Mouse (Mus musculus) embryonic facial prominence, embryonic 14.5 days (tissue): Measurements from ENCODE around the gene Syngr1. TPM values are rescaled to one million over a fixed set of nuclear protein-coding genes. Genes with fewer than 3 reads are reported as not detected.

Source experiments
- ATAC-seq: fragments of 200-750 bp; cut with Nextera tagmentation; 2 replicates; pipeline ENCODE4 v1.8.0; 2017; ENCODE audit warnings: low read depth, moderate number of reproducible peaks, moderate TSS enrichment
- DNase-seq: peaks from one replicate; pipeline ENCODE4 v3.0.0-alpha.2; 2015; ENCODE audit warnings: low spot score
- H3K27ac ChIP-seq: fragments of 300-500 bp; sonication (generic); replicated peaks from 2 replicates; pipeline ENCODE4 v1.5.1; 2014; ENCODE audit warnings: low read depth, mild to moderate bottlenecking, low read length, moderate library complexity
- H3K27me3 ChIP-seq: fragments of 300-500 bp; sonication (generic); replicated peaks from 2 replicates; pipeline ENCODE4 v1.6.1; 2014; ENCODE audit warnings: low read length; ENCODE audit not compliant: control insufficient read depth, insufficient read depth
- H3K36me3 ChIP-seq: fragments of 300-500 bp; sonication (generic); 2 replicates; pipeline ENCODE4 v1.6.1; 2014; ENCODE audit warnings: low read length, mixed read lengths; ENCODE audit not compliant: control insufficient read depth, insufficient read depth
- H3K4me1 ChIP-seq: fragments of 300-500 bp; sonication (generic); 2 replicates; pipeline ENCODE4 v1.6.1; 2014; ENCODE audit warnings: antibody characterized with exemption, low read length; ENCODE audit not compliant: control insufficient read depth, insufficient read depth
- H3K4me2 ChIP-seq: fragments of 300-500 bp; sonication (generic); 2 replicates; pipeline ENCODE4 v1.6.1; 2014; ENCODE audit warnings: low read depth, mild to moderate bottlenecking, low read length, moderate library complexity, mixed read lengths
- H3K4me3 ChIP-seq: fragments of 300-500 bp; sonication (generic); 2 replicates; pipeline ENCODE4 v1.5.1; 2014; ENCODE audit warnings: low read depth, mild to moderate bottlenecking, low read length
- H3K9ac ChIP-seq: fragments of 300-500 bp; sonication (generic); 2 replicates; pipeline ENCODE4 v1.6.1; 2014; ENCODE audit warnings: low read depth, mild to moderate bottlenecking, low read length, moderate library complexity, mixed read lengths
- H3K9me3 ChIP-seq: fragments of 300-500 bp; sonication (generic); 2 replicates; pipeline ENCODE4 v1.6.1; 2016; ENCODE audit warnings: low read length; ENCODE audit not compliant: control insufficient read depth
- WGBS: fragments of 180-500 bp; shearing (Covaris S2); extraction: QIAGEN DNeasy Blood & Tissue Kit; methylation state at CpG from one replicate; pipeline ENCODE4 v1.1.7; 2014; 5-methylcytosine and 5-hydroxymethylcytosine counted together
- polyA plus RNA-seq: library from polyadenylated mRNA; unstranded; fragments of >200 nt; fragmentation: Nextera tagmentation; extraction: Ambion mirVana; gene quantifications from 2 replicates; pipeline ENCODE4 v1.2.1, GENCODE M21; 2014

Syngr1 gene
- polyA plus RNA-seq, 1 experiment from 2014 or later, result 10.3 TPM

GRCm38 (mm10) chr15:80155707-80156106 is 64.6 kb downstream of the Syngr1 start:
- Histone ChIP-seq H3K4me3 (no peak overlapping the region), H3K4me1 (peaks cover 11% of the 10 kb centered on the region), H3K4me2 (no peak overlapping the region), H3K27me3 (no peaks in the 10 kb centered on the region), H3K9ac (no peak overlapping the region), H3K36me3 (peaks cover 95% of the 10 kb centered on the region), H3K27ac (no peak overlapping the region), H3K9me3 (no peaks in the 10 kb centered on the region)
- 97% methylated on average over 8 of the region's 8 CpGs for WGBS
- ATAC-seq, result no peak
- no peak for DNase-seq

- DNase-seq, result no peak
- 87% methylated on average over 22 of the region's 22 CpGs for whole genome bisulfite sequencing
- H3K27ac ChIP-seq, result no peak overlapping the region
Observed at GRCm38 (mm10) chr15:80157197-80157943, 66.2 kb downstream of the Syngr1 start.

GRCm38 (mm10) chr15:80158001-80158706 is 67.0 kb downstream of the Syngr1 start:
- H3K27me3 ChIP-seq, result no peaks in the 10 kb centered on the region
- no peak overlapping the region for H3K4me2 ChIP-seq
- WGBS, result 49% methylated on average over 5 of the region's 5 CpGs
- ATAC-seq (no peak), DNase-seq (no peak)
- H3K27ac ChIP-seq, result peak overlapping the region; percentile 84
- no peak overlapping the region for H3K4me3 ChIP-seq
- H3K9ac ChIP-seq, result no peak overlapping the region
- H3K4me1 ChIP-seq, result peaks cover 11% of the 10 kb centered on the region
- H3K9me3 ChIP-seq, result no peaks in the 10 kb centered on the region
- H3K36me3 ChIP-seq, result peaks cover 91% of the 10 kb centered on the region

More at GRCm38 (mm10) chr15:80157197-80157943, 66.2 kb downstream of the Syngr1 start:
- Histone ChIP-seq H3K4me1 (peaks cover 11% of the 10 kb centered on the region), H3K36me3 (peaks cover 97% of the 10 kb centered on the region), H3K4me3 (no peak overlapping the region), H3K9ac (no peak overlapping the region), H3K27me3 (no peaks in the 10 kb centered on the region), H3K4me2 (no peak overlapping the region), H3K9me3 (no peaks in the 10 kb centered on the region)
- ATAC-seq, result no peak

- Histone ChIP-seq H3K9me3 (no peaks in the 10 kb centered on the region), H3K9ac (no peak overlapping the region), H3K4me1 (peaks cover 11% of the 10 kb centered on the region), H3K27ac (peak overlapping the region; percentile 84), H3K4me2 (no peak overlapping the region), H3K36me3 (peaks cover 86% of the 10 kb centered on the region), H3K4me3 (no peak overlapping the region), H3K27me3 (no peaks in the 10 kb centered on the region)
- DNase-seq (no peak), ATAC-seq (peak; percentile 28; the same call in 1 of the 2 replicates)
- 39% methylated on average over 4 of the region's 4 CpGs for WGBS
Observed at GRCm38 (mm10) chr15:80158707-80159090, 67.6 kb downstream of the Syngr1 start.

- H3K27ac ChIP-seq, result peak overlapping the region; percentile 84
- DNase-seq (peak; percentile 92), ATAC-seq (peak; percentile 89)
- peak overlapping the region; percentile 23; the same call in 1 of the 2 replicates for H3K9ac ChIP-seq
- H3K27me3 ChIP-seq, result no peaks in the 10 kb centered on the region
- H3K4me2 ChIP-seq, result 0 out of 2 replicates have a peak overlapping the region, but pooled peaks have one; percentile 2
- peaks cover 79% of the 10 kb centered on the region for H3K36me3 ChIP-seq
- no peak overlapping the region for H3K4me3 ChIP-seq
- H3K4me1 ChIP-seq, result peaks cover 11% of the 10 kb centered on the region
- WGBS, result 17% methylated on average over 8 of the region's 8 CpGs
- no peaks in the 10 kb centered on the region for H3K9me3 ChIP-seq
Observed at GRCm38 (mm10) chr15:80159286-80159901, 68.3 kb downstream of the Syngr1 start.

GRCm38 (mm10) chr15:80160223-80160622 is 69.1 kb downstream of the Syngr1 start:
- 77% methylated on average over 13 of the region's 13 CpGs for whole genome bisulfite sequencing
- Histone ChIP-seq H3K9ac (peak overlapping the region; percentile 23; the same call in 1 of the 2 replicates), H3K9me3 (no peaks in the 10 kb centered on the region), H3K27ac (peak overlapping the region; percentile 84), H3K4me2 (no peak overlapping the region), H3K4me1 (peaks cover 11% of the 10 kb centered on the region), H3K4me3 (no peak overlapping the region), H3K36me3 (peaks cover 71% of the 10 kb centered on the region), H3K27me3 (no peaks in the 10 kb centered on the region)
- ATAC-seq (no peak), DNase-seq (no peak)

GRCm38 (mm10) chr15:80160726-80161125 is 69.6 kb downstream of the Syngr1 start:
- ATAC-seq (no peak), DNase-seq (no peak)
- no peak overlapping the region for H3K4me3 ChIP-seq
- no peak overlapping the region for H3K9ac ChIP-seq
- H3K4me1 ChIP-seq, result peaks cover 11% of the 10 kb centered on the region
- peaks cover 66% of the 10 kb centered on the region for H3K36me3 ChIP-seq
- no peaks in the 10 kb centered on the region for H3K9me3 ChIP-seq
- H3K27ac ChIP-seq, result no peak overlapping the region
- H3K27me3 ChIP-seq, result no peaks in the 10 kb centered on the region
- H3K4me2 ChIP-seq, result no peak overlapping the region
- WGBS, result 86% methylated on average over 4 of the region's 4 CpGs

GRCm38 (mm10) chr15:80161199-80161598 is 70.1 kb downstream of the Syngr1 start:
- Histone ChIP-seq H3K4me1 (peaks cover 11% of the 10 kb centered on the region), H3K27me3 (no peaks in the 10 kb centered on the region), H3K4me2 (no peak overlapping the region), H3K27ac (no peak overlapping the region), H3K9me3 (no peaks in the 10 kb centered on the region), H3K9ac (no peak overlapping the region), H3K36me3 (peaks cover 61% of the 10 kb centered on the region), H3K4me3 (no peak overlapping the region)
- 88% methylated on average over 3 of the region's 3 CpGs for WGBS
- ATAC-seq (no peak), DNase-seq (no peak)
